Mouse (Mus musculus) erythroblast, embryonic 14.5 days (primary cell): ENCODE measurements around the gene C2cd5. TPM values are rescaled to one million over a fixed set of nuclear protein-coding genes. Genes with fewer than 3 reads are reported as not detected.

Experiments
- H3K27me3 ChIP-seq: 2 replicates; pipeline ENCODE4 v1.6.1; 2012; ENCODE audit warnings: inconsistent platforms; ENCODE audit not compliant: control insufficient read depth
- H3K36me3 ChIP-seq: 2 replicates; pipeline ENCODE4 v1.6.1; 2012; ENCODE audit warnings: mild to moderate bottlenecking, inconsistent platforms; ENCODE audit not compliant: control insufficient read depth
- H3K4me1 ChIP-seq: 2 replicates; pipeline ENCODE4 v1.6.1; 2012; ENCODE audit warnings: inconsistent platforms; ENCODE audit not compliant: control insufficient read depth
- H3K4me3 ChIP-seq: replicated peaks from 2 replicates; pipeline ENCODE3; 2012; ENCODE audit warnings: moderate library complexity, mild to moderate bottlenecking, inconsistent platforms
- H3K9me3 ChIP-seq: 2 replicates; pipeline ENCODE4 v1.6.1; 2012; ENCODE audit warnings: low read length, inconsistent platforms, mixed read lengths; ENCODE audit not compliant: control insufficient read depth
- GATA1 ChIP-seq: IDR thresholded peaks from 2 replicates; pipeline ENCODE4 v1.6.1; 2012; ENCODE audit warnings: low read length, inconsistent platforms, mixed read lengths
- TAL1 ChIP-seq: IDR thresholded peaks from 3 replicates; pipeline ENCODE4 v1.6.1; 2012; ENCODE audit warnings: low read length, inconsistent platforms, mixed read lengths
- polyA plus RNA-seq: library from polyadenylated mRNA; stranded (reverse); fragments of >175 nt; gene quantifications from 2 replicates; pipeline ENCODE4 v1.2.3, GENCODE M21; 2012

The C2cd5 gene
- polyA plus RNA-seq, 1 experiment, result 4.5 TPM

- H3K27me3 ChIP-seq, result peaks cover 2% of the 10 kb centered on the region; the same call in 1 of the 2 replicates
- no peaks in the 10 kb centered on the region for H3K36me3 ChIP-seq
- H3K4me3 ChIP-seq, result no peak overlapping the region
- H3K4me1 ChIP-seq, result peaks cover under 1% of the 10 kb centered on the region
- TF ChIP-seq TAL1 (no peak), GATA1 (no peak)
- peaks cover 2% of the 10 kb centered on the region; the same call in 1 of the 2 replicates for H3K9me3 ChIP-seq
Observed at GRCm38 (mm10) chr6:143105766-143106165, 5.8 kb upstream of the C2cd5 start.

GRCm38 (mm10) chr6:143103981-143104680, 4.2 kb upstream of the C2cd5 start:
- TF ChIP-seq TAL1, result no peak
- no peak for TF ChIP-seq GATA1
- Histone ChIP-seq H3K27me3 (peaks cover 2% of the 10 kb centered on the region; the same call in 1 of the 2 replicates), H3K4me3 (no peak overlapping the region)

GRCm38 (mm10) chr6:143100478-143101115, 656 bp upstream of the C2cd5 start:
- no peak for TF ChIP-seq GATA1
- TF ChIP-seq TAL1, result no peak
- peaks cover 40% of the 10 kb centered on the region for H3K4me1 ChIP-seq

More at GRCm38 (mm10) chr6:143103981-143104680, 4.2 kb upstream of the C2cd5 start:
- Histone ChIP-seq H3K9me3 (peaks cover 2% of the 10 kb centered on the region; the same call in 1 of the 2 replicates), H3K4me1 (peaks cover 10% of the 10 kb centered on the region), H3K36me3 (no peaks in the 10 kb centered on the region)

GRCm38 (mm10) chr6:143099281-143099680, 660 bp downstream of the C2cd5 start:
- Histone ChIP-seq H3K36me3 (peaks cover 36% of the 10 kb centered on the region), H3K27me3 (peaks cover 2% of the 10 kb centered on the region; the same call in 1 of the 2 replicates), H3K4me3 (peak overlapping the region; percentile 85), H3K9me3 (peaks cover 1% of the 10 kb centered on the region; the same call in 1 of the 2 replicates), H3K4me1 (peaks cover 49% of the 10 kb centered on the region)
- TF ChIP-seq GATA1, result no peak
- TF ChIP-seq TAL1, result no peak

More at GRCm38 (mm10) chr6:143100478-143101115, 656 bp upstream of the C2cd5 start:
- Histone ChIP-seq H3K9me3 (peaks cover 2% of the 10 kb centered on the region; the same call in 1 of the 2 replicates), H3K27me3 (peaks cover 2% of the 10 kb centered on the region; the same call in 1 of the 2 replicates), H3K36me3 (peaks cover 25% of the 10 kb centered on the region), H3K4me3 (peak overlapping the region; percentile 85)

- Histone ChIP-seq H3K4me1 (peaks cover 46% of the 10 kb centered on the region), H3K9me3 (no peaks in the 10 kb centered on the region), H3K36me3 (peaks cover 60% of the 10 kb centered on the region), H3K4me3 (no peak overlapping the region), H3K27me3 (no peaks in the 10 kb centered on the region)
- no peak for TF ChIP-seq TAL1
- no peak for TF ChIP-seq GATA1
Observed at GRCm38 (mm10) chr6:143095126-143095525, 4.8 kb downstream of the C2cd5 start.

- H3K9me3 ChIP-seq, result no peaks in the 10 kb centered on the region
- H3K27me3 ChIP-seq, result no peaks in the 10 kb centered on the region
- peaks cover 78% of the 10 kb centered on the region for H3K36me3 ChIP-seq
- TF ChIP-seq TAL1 (no peak), GATA1 (no peak)
- H3K4me3 ChIP-seq, result no peak overlapping the region
- H3K4me1 ChIP-seq, result peaks cover 32% of the 10 kb centered on the region
Observed at GRCm38 (mm10) chr6:143092856-143093255, 7.1 kb downstream of the C2cd5 start.

GRCm38 (mm10) chr6:143091076-143091475, 8.9 kb downstream of the C2cd5 start:
- Histone ChIP-seq H3K36me3 (peaks cover 78% of the 10 kb centered on the region), H3K27me3 (no peaks in the 10 kb centered on the region), H3K9me3 (no peaks in the 10 kb centered on the region), H3K4me1 (peaks cover 17% of the 10 kb centered on the region), H3K4me3 (no peak overlapping the region)
- TF ChIP-seq TAL1 (no peak), GATA1 (no peak)

GRCm38 (mm10) chr6:143087332-143087731, 12.6 kb downstream of the C2cd5 start:
- Histone ChIP-seq H3K9me3 (no peaks in the 10 kb centered on the region), H3K27me3 (no peaks in the 10 kb centered on the region), H3K36me3 (peaks cover 88% of the 10 kb centered on the region), H3K4me3 (no peak overlapping the region), H3K4me1 (peaks cover 2% of the 10 kb centered on the region; the same call in 1 of the 2 replicates)
- TF ChIP-seq TAL1, result no peak

GRCm38 (mm10) chr6:143085898-143086297, 14.0 kb downstream of the C2cd5 start:
- Histone ChIP-seq H3K9me3 (no peaks in the 10 kb centered on the region), H3K4me1 (peaks cover 2% of the 10 kb centered on the region; the same call in 1 of the 2 replicates), H3K4me3 (no peak overlapping the region), H3K27me3 (no peaks in the 10 kb centered on the region), H3K36me3 (peaks cover 95% of the 10 kb centered on the region)
- no peak for TF ChIP-seq TAL1
- no peak for TF ChIP-seq GATA1
